Mouse (Mus musculus) stomach, adult 2 months (tissue): ENCODE measurements around the gene Ing1. TPM values are rescaled to one million over a fixed set of nuclear protein-coding genes. Genes with fewer than 3 reads are reported as not detected.

Experiments
- polyA plus RNA-seq: library from polyadenylated mRNA; depleted of rRNA; stranded (reverse); fragments of >200 nt; gene quantifications from 2 replicates; pipeline ENCODE4 v1.2.3, GENCODE M21; 2012; rRNA removed

Gene Ing1
- 3.1 and 5.2 TPM in 2 replicates for polyA plus RNA-seq

DNA sequence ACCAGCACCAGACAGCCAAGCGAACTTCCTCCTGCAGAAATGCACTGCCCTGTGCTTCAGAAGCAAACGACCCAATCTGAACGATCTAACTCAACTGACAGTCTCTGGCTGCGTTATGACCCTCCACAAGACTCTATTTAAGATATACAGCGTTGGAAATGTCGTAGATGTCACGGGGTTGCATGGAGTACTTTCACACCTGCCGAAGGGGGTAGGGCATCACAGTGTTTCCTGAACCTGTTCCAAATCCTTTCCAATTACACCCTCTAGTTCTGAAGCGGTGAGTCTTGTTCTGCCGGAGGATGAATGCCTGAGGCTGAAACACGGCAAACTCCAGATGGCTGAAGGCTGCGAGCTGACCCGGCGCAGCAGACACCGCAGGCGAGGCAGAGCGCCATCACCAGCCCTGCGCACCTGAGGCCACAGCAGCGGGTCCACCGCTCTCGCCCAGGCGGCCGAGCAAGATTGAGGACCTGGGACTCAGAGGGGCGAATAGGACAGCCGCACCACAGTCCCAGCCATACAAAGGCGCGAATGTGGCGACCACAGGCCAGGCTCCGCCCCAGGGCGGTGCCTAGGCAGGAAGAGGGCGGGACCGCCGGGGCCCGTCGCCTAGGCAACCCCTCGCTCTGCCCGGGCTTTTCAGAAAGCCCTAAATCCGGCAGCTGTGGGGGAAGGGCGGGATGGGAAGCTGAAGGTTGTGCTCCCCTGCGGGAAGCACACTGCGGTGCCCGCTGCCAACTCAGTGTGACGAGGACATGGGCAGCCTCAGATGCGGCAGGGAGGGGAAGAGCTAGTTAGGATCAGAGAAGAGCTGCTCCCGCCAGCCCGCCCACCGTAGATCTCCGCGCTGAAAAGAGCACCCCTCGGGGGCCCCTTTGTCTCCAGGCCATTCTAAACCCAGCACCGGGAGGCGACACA is at the start of gene Ing1:
Ing1 (plus strand) TSS at position 773 of the 921 bp plus-strand sequence.

DNA sequence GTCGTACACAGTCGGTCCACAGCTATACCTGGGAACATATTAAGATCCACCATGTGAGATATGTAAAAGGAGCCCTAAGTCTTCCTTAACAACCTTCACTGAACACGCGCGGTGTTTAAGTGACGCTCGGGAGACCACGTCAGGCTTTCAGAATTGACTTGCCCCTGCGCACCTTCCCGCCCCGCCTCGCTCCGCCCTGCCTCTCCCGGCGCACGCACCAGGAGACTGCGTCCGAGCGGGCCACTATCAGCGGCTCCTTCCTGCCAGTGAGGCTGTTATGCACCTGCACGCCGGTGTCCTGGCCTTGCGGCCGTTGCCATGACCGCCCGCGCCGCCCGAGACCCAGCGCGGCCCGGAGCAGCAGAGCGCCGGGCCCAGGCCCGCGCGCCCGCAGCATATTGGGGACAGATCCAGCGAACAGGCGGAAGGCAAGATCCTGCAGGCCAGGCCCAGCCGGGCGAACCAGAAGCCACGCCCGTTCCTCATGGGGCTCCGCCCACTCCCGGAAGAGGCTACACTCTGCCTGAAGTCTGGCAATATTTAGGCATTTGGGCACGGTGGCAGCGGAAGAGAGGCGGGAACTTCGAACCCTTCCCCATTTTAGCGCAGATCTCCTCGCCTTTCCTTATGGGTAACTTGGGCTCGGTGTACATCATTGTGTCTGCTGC is 5.0 kb upstream of the Ing1 start, which contains the start of gene Cars2:
Cars2 (minus strand) TSS at position 503 of the 668 bp plus-strand sequence.

Other genes with a start within 250 kb of the Ing1 start
- 41.8 and 46.4 TPM in 2 replicates for gene Col4a2, start 242.8 kb upstream of the Ing1 start, polyA plus RNA-seq
- 99.8 and 116 TPM in 2 replicates for gene Col4a1, start 242.7 kb upstream of the Ing1 start, polyA plus RNA-seq
- 10.0 and 12.6 TPM in 2 replicates for gene Rab20, start 76.9 kb upstream of the Ing1 start, polyA plus RNA-seq
- gene Naxd, start 58.1 kb upstream of the Ing1 start, polyA plus RNA-seq, result 47.9 and 56.6 TPM in 2 replicates
- 22.5 and 33.7 TPM in 2 replicates for gene Cars2, start 4.8 kb upstream of the Ing1 start, polyA plus RNA-seq
- 22.3 and 23.4 TPM in 2 replicates for gene Ankrd10, start 80.2 kb downstream of the Ing1 start, polyA plus RNA-seq
- gene 1700016D06Rik, start 145.5 kb downstream of the Ing1 start, polyA plus RNA-seq, result not detected in 2 replicates
- 10.7 and 12.3 TPM in 2 replicates for gene Arhgef7, start 172.2 kb downstream of the Ing1 start, polyA plus RNA-seq